Mouse (Mus musculus): ENCODE results near the gene Mapkapk5. TPM values are rescaled to one million over a fixed set of nuclear protein-coding genes. Genes with fewer than 3 reads are reported as not detected.

Gene Mapkapk5
- total and polyA plus RNA-seq, 3 experiments = 51.6 to 102 (median 67.3) TPM

- ATAC-seq (ENCODE audit: extremely low read depth, insufficient number of reproducible peaks, low FRiP score, poor library complexity, severe bottlenecking) = no peak
- H3K27me3 ChIP-seq (ENCODE audit: insufficient read depth, low read length) = peaks cover 18% of the 10 kb centered on the region
- peaks cover 17% of the 10 kb centered on the region for H3K36me3 ChIP-seq (replicated peaks)
- no peak overlapping the region for H3K4me3 ChIP-seq (ENCODE audit: low read depth, low read length)
- no peaks in the 10 kb centered on the region for H3K9me3 ChIP-seq (replicated peaks)
- TF ChIP-seq CTCF (IDR thresholded peaks at IDR 0.05; ENCODE audit: low read depth, low read length) (no peak), TAL1 (conservative IDR thresholded peaks at IDR 0.05; ENCODE audit: low read depth, low read length) (no peak), GATA2 (IDR thresholded peaks at IDR 0.05; ENCODE audit: borderline replicate concordance, low read depth, low read length) (no peak), POLR2AphosphoS5 (IDR thresholded peaks at IDR 0.05; ENCODE audit: insufficient replicate concordance, low read depth, low read length) (no peak), GATA1 (IDR thresholded peaks at IDR 0.05; ENCODE audit: borderline replicate concordance, low read length) (no peak)
- peaks cover 8% of the 10 kb centered on the region for H3K4me1 ChIP-seq (ENCODE audit: insufficient read depth, low read depth, low read length)
- no peak for DNase-seq (ENCODE audit: low spot score)
Measured at GRCm38 (mm10) chr5:121566035-121566681, 20.5 kb upstream of the Mapkapk5 start.

GRCm38 (mm10) chr5:121564468-121564895 lies 18.8 kb upstream of the Mapkapk5 start:
- Histone ChIP-seq H3K4me1 (ENCODE audit: insufficient read depth, low read depth, low read length) (peaks cover 8% of the 10 kb centered on the region), H3K9me3 (replicated peaks) (no peaks in the 10 kb centered on the region), H3K36me3 (replicated peaks) (peaks cover 5% of the 10 kb centered on the region), H3K4me3 (ENCODE audit: low read depth, low read length) (no peak overlapping the region; the same call in 1 of the 2 replicates), H3K27me3 (ENCODE audit: insufficient read depth, low read length) (peaks cover 18% of the 10 kb centered on the region)
- DNase-seq (ENCODE audit: low spot score) (peak; percentile 76), ATAC-seq (ENCODE audit: extremely low read depth, insufficient number of reproducible peaks, low FRiP score, poor library complexity, severe bottlenecking) (no peak)
- TF ChIP-seq GATA2 (IDR thresholded peaks at IDR 0.05; ENCODE audit: borderline replicate concordance, low read depth, low read length) = no peak
- peak; percentile 81 for TF ChIP-seq CTCF (IDR thresholded peaks at IDR 0.05; ENCODE audit: low read depth, low read length)

GRCm38 (mm10) chr5:121562436-121562835 lies 16.7 kb upstream of the Mapkapk5 start:
- Histone ChIP-seq H3K9me3 (replicated peaks) (no peaks in the 10 kb centered on the region), H3K4me3 (ENCODE audit: low read depth, low read length) (no peak overlapping the region), H3K4me1 (ENCODE audit: insufficient read depth, low read depth, low read length) (peaks cover 6% of the 10 kb centered on the region), H3K36me3 (replicated peaks) (no peaks in the 10 kb centered on the region), H3K27me3 (ENCODE audit: insufficient read depth, low read length) (peaks cover 28% of the 10 kb centered on the region)
- TF ChIP-seq CTCF (IDR thresholded peaks at IDR 0.05; ENCODE audit: low read depth, low read length) = no peak
- TF ChIP-seq TAL1 (conservative IDR thresholded peaks at IDR 0.05; ENCODE audit: low read depth, low read length) = no peak
- TF ChIP-seq POLR2AphosphoS5 (IDR thresholded peaks at IDR 0.05; ENCODE audit: insufficient replicate concordance, low read depth, low read length) = no peak
- no peak for TF ChIP-seq GATA1 (IDR thresholded peaks at IDR 0.05; ENCODE audit: borderline replicate concordance, low read length)
- TF ChIP-seq GATA2 (IDR thresholded peaks at IDR 0.05; ENCODE audit: borderline replicate concordance, low read depth, low read length) = no peak
- ATAC-seq (ENCODE audit: extremely low read depth, insufficient number of reproducible peaks, low FRiP score, poor library complexity, severe bottlenecking) (no peak), DNase-seq (ENCODE audit: low spot score) (no peak)

GRCm38 (mm10) chr5:121549196-121549595 lies 3.5 kb upstream of the Mapkapk5 start:
- Histone ChIP-seq H3K4me3 (ENCODE audit: low read depth, low read length) (no peak overlapping the region), H3K9me3 (replicated peaks) (no peaks in the 10 kb centered on the region), H3K4me1 (ENCODE audit: insufficient read depth, low read depth, low read length) (peaks cover 19% of the 10 kb centered on the region), H3K27me3 (ENCODE audit: insufficient read depth, low read length) (peaks cover 6% of the 10 kb centered on the region), H3K36me3 (replicated peaks) (peaks cover 17% of the 10 kb centered on the region)
- no peak for TF ChIP-seq GATA2 (IDR thresholded peaks at IDR 0.05; ENCODE audit: borderline replicate concordance, low read depth, low read length)
- TF ChIP-seq TAL1 (conservative IDR thresholded peaks at IDR 0.05; ENCODE audit: low read depth, low read length) = no peak
- no peak for TF ChIP-seq GATA1 (IDR thresholded peaks at IDR 0.05; ENCODE audit: borderline replicate concordance, low read length)
- no peak for TF ChIP-seq CTCF (IDR thresholded peaks at IDR 0.05; ENCODE audit: low read depth, low read length)
- TF ChIP-seq POLR2AphosphoS5 (IDR thresholded peaks at IDR 0.05; ENCODE audit: insufficient replicate concordance, low read depth, low read length) = no peak
- no peak for ATAC-seq (ENCODE audit: extremely low read depth, insufficient number of reproducible peaks, low FRiP score, poor library complexity, severe bottlenecking)
- no peak for DNase-seq (ENCODE audit: low spot score)

- no peak for TF ChIP-seq GATA1 (IDR thresholded peaks at IDR 0.05; ENCODE audit: borderline replicate concordance, low read length)
- no peak for TF ChIP-seq GATA2 (IDR thresholded peaks at IDR 0.05; ENCODE audit: borderline replicate concordance, low read depth, low read length)
- TF ChIP-seq POLR2AphosphoS5 (IDR thresholded peaks at IDR 0.05; ENCODE audit: insufficient replicate concordance, low read depth, low read length) = no peak
- TF ChIP-seq TAL1 (conservative IDR thresholded peaks at IDR 0.05; ENCODE audit: low read depth, low read length) = no peak
- TF ChIP-seq CTCF (IDR thresholded peaks at IDR 0.05; ENCODE audit: low read depth, low read length) = no peak
- H3K36me3 ChIP-seq (replicated peaks) = peaks cover 25% of the 10 kb centered on the region
- ATAC-seq (ENCODE audit: extremely low read depth, insufficient number of reproducible peaks, low FRiP score, poor library complexity, severe bottlenecking) (no peak), DNase-seq (ENCODE audit: low spot score) (no peak)
- peaks cover 30% of the 10 kb centered on the region for H3K4me1 ChIP-seq (ENCODE audit: insufficient read depth, low read depth, low read length)
- no peak overlapping the region for H3K4me3 ChIP-seq (ENCODE audit: low read depth, low read length)
- H3K9me3 ChIP-seq (replicated peaks) = no peaks in the 10 kb centered on the region
- H3K27me3 ChIP-seq (ENCODE audit: insufficient read depth, low read length) = peaks cover 4% of the 10 kb centered on the region; the same call in 1 of the 2 replicates
Measured at GRCm38 (mm10) chr5:121547084-121547483, 1.4 kb upstream of the Mapkapk5 start.

GRCm38 (mm10) chr5:121546530-121546895 lies 808 bp upstream of the Mapkapk5 start:
- peaks cover 4% of the 10 kb centered on the region; the same call in 1 of the 2 replicates for H3K27me3 ChIP-seq (ENCODE audit: insufficient read depth, low read length)
- no peak for ATAC-seq (ENCODE audit: extremely low read depth, insufficient number of reproducible peaks, low FRiP score, poor library complexity, severe bottlenecking)
- TF ChIP-seq CTCF (IDR thresholded peaks at IDR 0.05; ENCODE audit: low read depth, low read length) (0 out of 2 replicates have a peak, but pooled peaks have one; percentile 5), POLR2AphosphoS5 (IDR thresholded peaks at IDR 0.05; ENCODE audit: insufficient replicate concordance, low read depth, low read length) (no peak), GATA2 (IDR thresholded peaks at IDR 0.05; ENCODE audit: borderline replicate concordance, low read depth, low read length) (no peak), TAL1 (conservative IDR thresholded peaks at IDR 0.05; ENCODE audit: low read depth, low read length) (no peak)
- peaks cover 26% of the 10 kb centered on the region for H3K36me3 ChIP-seq (replicated peaks)
- peaks cover 30% of the 10 kb centered on the region for H3K4me1 ChIP-seq (ENCODE audit: insufficient read depth, low read depth, low read length)
- peak; percentile 54 for DNase-seq (ENCODE audit: low spot score)
- no peaks in the 10 kb centered on the region for H3K9me3 ChIP-seq (replicated peaks)
- peak overlapping the region; percentile 83 for H3K4me3 ChIP-seq (ENCODE audit: low read depth, low read length)
